Mouse (Mus musculus): ENCODE results near the gene Traf2. TPM values are rescaled to one million over a fixed set of nuclear protein-coding genes. Genes with fewer than 3 reads are reported as not detected.

Traf2 gene
- total RNA-seq (2018; cell fraction: chromatin; rRNA removed) = 10 to 100 TPM; 26.4 to 95.2 (median 63.5) TPM
- total RNA-seq (2018; cell fraction: cytosol; rRNA removed) = 10 to 100 TPM in 23 of 26 experiments, 1 to 10 TPM in 3; 9.2 to 38.3 (median 25.0) TPM
- 10 to 100 TPM; 18.0 to 75.5 (median 40.4) TPM for total RNA-seq (2018; cell fraction: nucleus; rRNA removed)
- 6.2 to 13.5 TPM (median 12.4 TPM) in 3 replicates for polyA plus RNA-seq (2018)

DNA sequence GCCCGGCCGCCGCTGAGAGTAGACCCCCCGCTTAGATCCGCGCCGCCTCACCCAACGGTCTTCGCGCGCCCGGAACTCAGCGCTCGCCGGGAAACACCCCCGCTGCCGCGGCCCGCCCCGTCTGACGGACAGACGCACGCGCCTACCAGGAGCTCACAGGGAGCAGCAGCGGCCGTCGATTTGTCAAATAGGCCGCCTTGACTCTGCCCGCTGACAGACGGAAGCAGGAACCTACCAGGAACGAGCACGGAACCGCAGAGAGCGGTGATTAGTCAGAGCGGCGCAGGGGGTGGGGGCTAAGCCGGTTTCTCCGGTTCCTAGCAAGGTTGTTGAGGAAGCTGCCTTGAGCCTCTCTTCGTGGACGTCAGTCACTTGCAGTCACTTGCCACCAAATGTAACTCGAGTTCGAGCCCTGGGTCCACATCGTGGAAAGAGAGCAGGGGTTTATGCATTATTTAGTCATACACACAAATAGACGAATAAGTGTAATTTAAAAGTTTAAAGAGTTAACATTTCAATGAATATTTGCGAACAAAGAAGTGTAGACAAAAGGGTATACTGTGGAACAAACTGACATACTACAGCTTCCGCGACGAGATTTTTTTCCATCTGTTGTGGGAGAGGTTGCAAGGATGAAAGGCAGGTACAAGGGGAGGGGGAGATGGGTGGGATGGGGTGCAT is at the start of gene Traf2:
Gene Traf2, minus strand, starts transcription at position 130 of the 681 bp plus-strand sequence.
- Histone ChIP-seq H3K27ac (peak within 1 kb of the TSS; percentile 47), H3K36me3 (ENCODE audit: inconsistent target) (no peaks in the 10 kb centered on the region), H3K4me3 (ENCODE audit: inconsistent target) (peak within 1 kb of the TSS; percentile 80), H3K79me2 (ENCODE audit: inconsistent target) (peaks cover 45% of the 10 kb centered on the region)
- 2% methylated on average over 48 of the region's 48 CpGs for WGBS (ENCODE audit: missing documents)

DNA sequence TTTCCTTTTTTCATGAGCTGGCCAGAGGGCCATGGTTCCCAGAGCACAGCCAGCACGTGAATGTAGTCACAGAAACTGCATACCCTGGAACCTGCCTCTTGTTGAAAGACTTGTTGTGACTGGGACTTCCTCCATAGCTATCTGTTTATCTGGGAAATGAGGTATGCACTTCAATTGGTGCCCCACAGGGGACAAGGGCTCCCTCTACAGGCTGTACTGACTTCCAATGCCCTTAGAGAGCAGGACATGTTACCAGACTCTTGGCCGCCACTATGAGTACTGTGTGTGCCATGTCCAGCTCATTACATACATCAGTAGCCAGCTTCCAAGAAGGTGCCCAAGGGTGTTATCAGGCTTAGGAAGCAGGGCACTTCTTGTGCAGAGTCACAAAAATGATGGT is 45.1 kb upstream of the Traf2 start:
- no peak overlapping the region for H3K4me3 ChIP-seq (ENCODE audit: inconsistent target)
- H3K36me3 ChIP-seq (ENCODE audit: inconsistent target) = peaks cover 42% of the 10 kb centered on the region
- 83% methylated on average over 2 of the region's 2 CpGs for WGBS (ENCODE audit: missing documents)

DNA sequence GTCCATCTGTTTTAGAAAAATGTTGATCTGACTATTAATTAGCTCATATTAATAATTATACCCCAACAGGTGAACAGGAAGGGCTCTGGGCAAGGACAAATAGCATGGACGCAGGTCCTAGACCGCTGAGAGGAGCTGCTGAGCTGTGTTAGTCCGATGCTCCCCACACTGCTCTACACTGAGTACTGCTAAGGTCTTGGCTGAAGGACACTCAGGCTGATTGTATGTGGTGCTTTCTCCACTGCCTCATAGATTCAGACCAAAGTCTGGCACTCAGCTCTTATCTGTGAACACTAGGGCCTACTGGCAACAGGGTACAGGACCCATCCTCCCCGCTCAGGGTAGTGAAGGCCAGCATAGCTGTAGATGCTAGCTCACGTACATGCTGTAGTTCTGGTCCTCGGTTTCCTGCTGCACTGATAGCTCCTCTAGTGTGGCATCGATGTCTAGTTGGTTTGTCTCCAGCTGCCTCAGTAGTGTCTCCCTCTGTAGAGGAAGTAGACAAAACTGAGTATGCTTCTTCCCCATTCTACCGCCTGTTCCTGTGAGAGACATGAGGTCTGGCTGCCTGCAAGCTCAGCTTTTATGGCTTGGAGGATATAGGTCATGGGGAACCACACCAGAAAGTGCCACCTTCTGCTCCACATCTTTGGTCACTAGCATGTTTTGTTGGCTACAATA is 41.6 kb upstream of the Traf2 start:
- H3K4me3 ChIP-seq (ENCODE audit: inconsistent target) = no peak overlapping the region
- H3K79me2 ChIP-seq (ENCODE audit: inconsistent target) = no peaks in the 10 kb centered on the region
- H3K27ac ChIP-seq = peak overlapping the region; percentile 79
- 82% methylated on average over 8 of the region's 8 CpGs for WGBS (ENCODE audit: missing documents)
- peaks cover 36% of the 10 kb centered on the region for H3K36me3 ChIP-seq (ENCODE audit: inconsistent target)

More for the DNA sequence above, 45.1 kb upstream of the Traf2 start:
- Histone ChIP-seq H3K79me2 (ENCODE audit: inconsistent target) (no peaks in the 10 kb centered on the region), H3K27ac (no peak overlapping the region)

DNA sequence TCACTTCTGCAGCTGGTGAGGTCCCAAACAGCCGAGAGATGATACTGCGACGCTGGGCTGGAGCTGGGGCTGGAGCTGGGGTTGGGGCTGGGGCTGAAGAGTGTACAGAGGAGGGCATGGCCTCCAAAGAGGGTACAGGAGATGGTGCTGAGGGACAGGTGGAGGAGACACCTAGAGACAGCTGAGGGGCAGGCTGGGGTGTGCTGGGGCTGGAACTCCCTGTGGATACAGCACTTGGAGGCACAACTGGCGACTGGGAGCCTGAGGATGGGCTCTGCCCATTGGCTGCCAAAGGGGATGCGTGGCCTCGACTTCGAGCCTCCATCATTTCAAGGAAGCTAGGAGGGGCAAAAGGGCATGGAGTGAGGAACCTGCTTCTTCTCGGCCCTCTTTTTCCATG is 40.5 kb upstream of the Traf2 start:
- Histone ChIP-seq H3K36me3 (ENCODE audit: inconsistent target) (peaks cover 30% of the 10 kb centered on the region), H3K79me2 (ENCODE audit: inconsistent target) (no peaks in the 10 kb centered on the region), H3K27ac (peak overlapping the region; percentile 79), H3K4me3 (ENCODE audit: inconsistent target) (no peak overlapping the region)
- 96% methylated on average over 8 of the region's 8 CpGs for WGBS (ENCODE audit: missing documents)

DNA sequence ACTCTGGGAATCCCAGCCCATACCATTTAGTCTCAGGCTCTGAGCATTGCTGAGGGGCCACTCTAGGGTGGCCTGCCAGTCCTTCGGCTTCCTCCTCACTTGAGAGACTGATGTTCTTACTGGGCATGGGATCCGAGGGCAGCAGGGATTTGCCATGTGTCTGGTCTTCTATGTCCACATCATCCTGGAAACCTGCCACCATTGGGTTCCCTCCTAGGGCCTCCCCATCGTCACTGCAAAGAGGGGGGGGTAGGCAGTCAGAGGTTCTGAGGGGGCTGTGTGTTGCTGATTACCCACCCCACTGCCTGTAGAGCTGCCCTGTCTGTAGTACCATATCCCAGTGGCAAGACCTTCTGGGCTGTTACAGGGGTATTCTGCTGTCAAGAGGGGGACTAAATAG is 38.9 kb upstream of the Traf2 start:
- Histone ChIP-seq H3K4me3 (ENCODE audit: inconsistent target) (no peak overlapping the region), H3K36me3 (ENCODE audit: inconsistent target) (peaks cover 27% of the 10 kb centered on the region), H3K79me2 (ENCODE audit: inconsistent target) (no peaks in the 10 kb centered on the region), H3K27ac (no peak overlapping the region)
- 88% methylated on average over 3 of the region's 3 CpGs for WGBS (ENCODE audit: missing documents)

DNA sequence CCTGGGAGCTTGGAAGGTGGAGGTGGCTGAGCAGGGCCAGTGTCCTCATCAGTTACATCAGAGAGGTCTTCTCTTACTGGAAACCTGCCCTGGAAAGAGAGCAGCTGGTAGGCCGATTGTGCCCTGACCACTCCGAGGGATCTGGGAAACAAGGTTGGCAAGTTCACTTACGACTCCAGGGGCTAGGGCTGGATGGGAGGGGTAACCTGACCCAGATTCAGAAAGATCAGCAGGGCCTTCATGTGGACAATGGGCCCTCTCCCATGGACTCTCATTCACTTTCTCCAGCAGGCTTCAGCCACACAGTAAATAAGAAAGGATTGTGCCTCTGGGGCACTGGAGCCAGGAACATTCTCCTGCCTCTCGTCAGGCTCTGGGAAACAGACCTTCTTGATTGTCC is 38.1 kb upstream of the Traf2 start:
- Histone ChIP-seq H3K36me3 (ENCODE audit: inconsistent target) (peaks cover 27% of the 10 kb centered on the region), H3K27ac (no peak overlapping the region), H3K4me3 (ENCODE audit: inconsistent target) (no peak overlapping the region), H3K79me2 (ENCODE audit: inconsistent target) (no peaks in the 10 kb centered on the region)
- WGBS (ENCODE audit: missing documents) = 100% methylated on average over 4 of the region's 4 CpGs

DNA sequence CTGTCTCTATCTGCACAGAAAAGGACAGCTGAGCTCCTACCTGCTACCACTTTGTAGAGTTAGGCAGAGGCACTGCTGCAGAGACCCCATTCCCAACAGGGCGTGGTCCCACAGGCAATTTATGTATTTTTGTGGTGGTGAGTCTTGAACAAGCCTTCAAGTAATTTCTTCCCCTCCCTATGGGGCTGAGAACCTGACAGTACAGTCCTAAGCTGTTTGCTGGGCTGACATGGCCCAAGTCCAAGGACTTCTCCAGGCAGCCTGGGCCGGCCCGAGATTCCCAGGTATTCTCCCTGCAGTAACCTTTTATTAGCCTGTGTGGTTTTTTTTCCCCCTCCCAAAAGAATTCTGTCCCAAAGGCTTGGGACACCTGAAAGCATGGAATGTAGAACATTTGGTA is 37.4 kb upstream of the Traf2 start:
- Histone ChIP-seq H3K4me3 (ENCODE audit: inconsistent target) (no peak overlapping the region), H3K27ac (no peak overlapping the region), H3K36me3 (ENCODE audit: inconsistent target) (peaks cover 27% of the 10 kb centered on the region), H3K79me2 (ENCODE audit: inconsistent target) (no peaks in the 10 kb centered on the region)
- 97% methylated on average over 3 of the region's 3 CpGs for WGBS (ENCODE audit: missing documents)

DNA sequence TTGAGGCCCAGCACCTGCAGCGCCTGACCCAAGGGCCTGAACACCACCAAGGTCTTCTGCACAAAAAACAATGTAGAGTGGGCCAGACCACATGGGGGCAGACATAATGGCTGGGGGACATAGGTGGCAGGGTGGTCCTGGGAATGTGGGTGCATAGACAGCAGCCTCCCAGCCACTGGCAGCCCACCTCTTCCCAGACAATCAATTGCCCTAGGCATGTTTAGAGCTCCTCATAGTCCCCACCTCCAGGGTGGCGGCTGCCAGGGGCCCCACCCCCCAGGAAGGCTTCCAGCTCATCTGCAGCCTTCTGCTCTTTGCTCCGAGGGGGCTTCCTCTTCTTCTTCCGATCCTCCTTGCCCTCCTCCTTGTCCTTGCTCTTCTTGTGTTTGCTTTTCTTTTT is 36.8 kb upstream of the Traf2 start:
- H3K36me3 ChIP-seq (ENCODE audit: inconsistent target) = peaks cover 27% of the 10 kb centered on the region
- no peak overlapping the region for H3K27ac ChIP-seq
- 76% methylated on average over 3 of the region's 4 CpGs for WGBS (ENCODE audit: missing documents)
- H3K4me3 ChIP-seq (ENCODE audit: inconsistent target) = no peak overlapping the region
- H3K79me2 ChIP-seq (ENCODE audit: inconsistent target) = no peaks in the 10 kb centered on the region

DNA sequence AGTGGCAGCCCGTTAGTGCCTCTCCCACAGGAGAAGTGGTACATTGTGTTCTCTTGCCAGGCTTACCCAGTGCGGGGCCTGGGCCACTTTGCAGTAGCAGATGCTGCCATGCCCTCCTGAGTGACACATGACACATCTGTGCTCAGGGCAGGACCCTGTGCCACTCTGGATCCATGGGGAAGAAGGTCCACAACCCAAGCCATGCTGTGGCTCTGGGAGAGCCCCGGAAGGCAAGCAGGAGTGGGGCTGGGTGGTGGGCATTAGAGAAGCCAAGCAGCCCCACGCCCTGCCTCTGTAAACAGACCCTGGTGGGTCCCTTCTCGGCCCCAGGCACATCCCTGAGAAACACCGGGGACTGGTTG is 36.4 kb upstream of the Traf2 start:
- H3K4me3 ChIP-seq (ENCODE audit: inconsistent target) = no peak overlapping the region
- H3K27ac ChIP-seq = no peak overlapping the region
- WGBS (ENCODE audit: missing documents) = 96% methylated on average over 6 of the region's 6 CpGs
- no peaks in the 10 kb centered on the region for H3K79me2 ChIP-seq (ENCODE audit: inconsistent target)
- H3K36me3 ChIP-seq (ENCODE audit: inconsistent target) = peaks cover 27% of the 10 kb centered on the region

DNA sequence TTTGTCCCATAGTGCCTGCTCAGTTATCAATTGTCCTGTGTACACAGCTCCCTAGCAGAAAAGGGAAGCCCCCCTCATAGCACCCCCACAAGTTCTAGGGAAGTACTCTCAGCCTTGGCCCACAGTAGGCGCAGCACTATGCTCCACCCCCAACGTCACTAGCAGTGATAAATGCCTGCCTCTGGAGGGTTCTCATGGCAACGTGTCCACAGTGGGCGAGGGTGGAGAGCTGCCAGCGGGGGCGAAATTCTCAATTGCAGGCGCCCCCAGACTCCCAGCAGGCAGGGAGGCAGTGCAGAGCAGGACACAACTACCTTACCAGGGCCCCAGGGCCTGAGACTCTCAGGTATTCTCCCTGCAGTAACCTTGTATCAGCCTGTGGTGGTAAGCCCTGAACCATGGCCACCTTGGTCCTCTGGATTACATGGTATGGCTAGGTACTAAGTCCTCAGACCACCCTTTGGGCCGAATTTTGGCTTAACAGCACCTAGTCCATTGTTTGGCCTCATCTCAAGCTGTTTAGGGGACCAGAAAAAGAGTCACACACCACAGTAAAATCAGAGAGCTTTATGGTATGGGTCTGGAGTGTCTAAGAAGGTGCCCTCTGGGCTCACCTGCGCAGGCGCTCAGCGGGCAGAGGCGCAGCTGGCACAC is 35.9 kb upstream of the Traf2 start:
- peaks cover 27% of the 10 kb centered on the region for H3K36me3 ChIP-seq (ENCODE audit: inconsistent target)

DNA sequence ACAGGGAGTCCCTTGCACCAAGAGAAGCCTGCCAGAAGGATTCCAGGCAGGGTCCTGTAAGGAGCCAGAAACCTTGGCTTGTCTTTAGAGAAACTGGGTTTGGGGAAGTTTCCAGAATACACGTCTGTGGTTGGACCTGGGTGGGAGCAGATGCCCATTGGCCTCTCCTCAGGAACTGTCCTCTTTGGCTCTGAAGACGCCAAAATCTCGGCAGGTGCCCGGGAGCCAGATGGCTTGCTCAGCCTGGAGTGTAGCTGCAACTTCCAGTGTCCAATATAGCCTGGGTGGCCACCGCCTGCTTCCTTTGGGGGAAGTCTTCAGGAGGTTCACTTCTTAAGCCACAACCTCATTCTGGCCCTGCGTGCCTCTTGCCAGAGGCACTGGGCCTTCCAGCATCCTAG is 35.2 kb upstream of the Traf2 start:
- WGBS (ENCODE audit: missing documents) = 5% methylated on average over 6 of the region's 6 CpGs
- Histone ChIP-seq H3K79me2 (ENCODE audit: inconsistent target) (no peaks in the 10 kb centered on the region), H3K36me3 (ENCODE audit: inconsistent target) (peaks cover 27% of the 10 kb centered on the region), H3K4me3 (ENCODE audit: inconsistent target) (no peak overlapping the region), H3K27ac (0 out of 2 replicates have a peak overlapping the region, but pooled peaks have one; percentile 10)

More for the DNA sequence above, 35.9 kb upstream of the Traf2 start:
- no peak overlapping the region for H3K4me3 ChIP-seq (ENCODE audit: inconsistent target)
- WGBS (ENCODE audit: missing documents) = 46% methylated on average over 12 of the region's 12 CpGs
- H3K27ac ChIP-seq = no peak overlapping the region
- no peaks in the 10 kb centered on the region for H3K79me2 ChIP-seq (ENCODE audit: inconsistent target)

DNA sequence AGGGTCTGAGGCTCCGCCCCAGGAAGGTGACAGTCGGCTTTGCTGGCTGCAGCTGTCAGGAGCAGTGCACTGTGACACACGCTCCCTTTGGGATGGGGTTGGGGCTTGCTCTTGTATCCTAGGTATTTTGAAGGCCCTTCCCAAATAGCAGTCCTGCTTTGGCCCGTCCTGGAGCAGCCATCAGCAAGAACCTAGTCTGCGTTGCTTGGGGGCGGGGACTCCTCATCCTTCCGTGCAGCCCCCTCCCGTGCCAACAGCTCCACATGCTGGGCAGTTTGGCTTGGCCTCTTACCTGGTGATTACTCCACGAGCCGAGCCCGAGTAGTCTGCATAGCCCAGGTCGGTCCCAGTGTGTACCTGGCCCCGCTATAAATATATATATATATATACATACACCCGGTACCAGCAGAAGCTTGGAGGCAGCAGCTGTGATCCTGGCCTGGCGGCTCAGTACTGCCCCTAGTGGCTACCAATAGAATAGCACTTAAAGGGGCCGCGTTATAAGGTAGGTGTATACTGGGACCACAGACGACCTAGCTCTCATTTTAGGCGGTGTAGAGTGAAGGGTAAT is 34.6 kb upstream of the Traf2 start, which contains the start of gene Ajm1:
Gene Ajm1, minus strand, starts transcription at position 464 of the 571 bp plus-strand sequence.
- Histone ChIP-seq H3K36me3 (ENCODE audit: inconsistent target) (peaks cover 27% of the 10 kb centered on the region), H3K27ac (0 out of 2 replicates have a peak within 1 kb of the TSS, but pooled peaks have one; percentile 10), H3K79me2 (ENCODE audit: inconsistent target) (no peaks in the 10 kb centered on the region), H3K4me3 (ENCODE audit: inconsistent target) (peak within 1 kb of the TSS; percentile 8; the same call in 1 of the 2 replicates)
- 9% methylated on average over 19 of the region's 19 CpGs for WGBS (ENCODE audit: missing documents)

DNA sequence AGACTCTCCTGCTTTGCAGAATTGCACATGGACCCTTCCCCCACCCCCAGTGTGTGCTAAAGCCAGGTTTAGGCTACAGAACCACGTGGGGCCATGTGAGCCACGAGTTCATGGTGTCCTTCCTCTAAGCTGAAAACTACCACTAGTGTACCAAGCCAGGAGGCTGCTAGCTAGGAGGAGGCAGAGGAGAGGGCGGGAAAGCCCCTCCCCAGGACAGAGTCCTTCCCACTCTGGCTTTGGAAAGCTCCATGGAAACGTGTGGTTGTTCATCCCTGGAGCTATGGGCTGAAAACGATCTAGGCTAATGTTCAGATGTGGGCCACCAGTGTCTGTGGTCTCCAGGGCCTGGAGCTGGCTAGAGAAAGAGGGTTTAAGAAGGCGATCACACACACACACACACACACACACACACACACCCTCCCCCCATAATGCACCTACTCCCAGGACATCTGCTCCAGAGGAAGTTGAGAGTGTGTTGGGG is 33.9 kb upstream of the Traf2 start:
- Histone ChIP-seq H3K27ac (no peak overlapping the region), H3K79me2 (ENCODE audit: inconsistent target) (no peaks in the 10 kb centered on the region), H3K4me3 (ENCODE audit: inconsistent target) (no peak overlapping the region), H3K36me3 (ENCODE audit: inconsistent target) (peaks cover 26% of the 10 kb centered on the region)
- WGBS (ENCODE audit: missing documents) = 42% methylated on average over 4 of the region's 6 CpGs

DNA sequence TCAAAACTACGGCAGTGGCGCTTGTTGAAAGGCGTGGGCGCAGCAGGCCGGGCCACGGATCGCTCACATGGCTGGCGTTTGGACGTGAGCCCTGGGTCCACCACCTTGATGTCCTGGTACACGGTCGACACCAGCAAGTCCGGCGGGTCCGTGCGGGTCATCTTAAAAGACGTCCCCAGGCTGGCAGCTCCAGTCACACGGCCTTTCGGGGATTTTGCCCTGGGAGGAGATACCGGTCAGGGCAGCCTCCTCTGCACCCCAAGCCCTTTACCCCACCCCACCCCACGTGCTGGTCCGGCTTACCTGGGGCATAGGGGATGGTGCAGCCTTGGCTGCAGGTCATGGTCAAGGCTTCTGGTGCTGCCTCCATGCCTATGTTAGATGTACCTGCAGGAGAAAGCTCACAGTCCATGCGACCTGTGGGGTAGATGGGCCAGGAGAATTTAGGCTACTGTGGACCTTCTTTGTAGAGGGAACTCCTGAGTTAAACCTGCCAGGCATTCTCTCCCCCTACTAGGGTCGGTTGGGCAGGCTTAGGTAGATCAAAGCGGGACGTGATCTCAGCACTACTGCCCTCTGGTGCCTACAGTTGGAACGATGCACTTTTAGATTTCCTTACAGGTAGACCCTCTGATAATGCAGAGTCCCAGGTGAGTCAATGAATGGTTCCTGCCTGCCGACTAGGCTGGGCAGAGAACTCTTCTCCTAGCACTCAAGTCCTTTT is 33.2 kb upstream of the Traf2 start:
- H3K4me3 ChIP-seq (ENCODE audit: inconsistent target) = no peak overlapping the region
- H3K79me2 ChIP-seq (ENCODE audit: inconsistent target) = no peaks in the 10 kb centered on the region
- no peak overlapping the region for H3K27ac ChIP-seq
- H3K36me3 ChIP-seq (ENCODE audit: inconsistent target) = peaks cover 19% of the 10 kb centered on the region
- WGBS (ENCODE audit: missing documents) = 11% methylated on average over 27 of the region's 27 CpGs
